ENCODE assay signal across 10 mouse cellular contexts in the genomic region with DNA sequence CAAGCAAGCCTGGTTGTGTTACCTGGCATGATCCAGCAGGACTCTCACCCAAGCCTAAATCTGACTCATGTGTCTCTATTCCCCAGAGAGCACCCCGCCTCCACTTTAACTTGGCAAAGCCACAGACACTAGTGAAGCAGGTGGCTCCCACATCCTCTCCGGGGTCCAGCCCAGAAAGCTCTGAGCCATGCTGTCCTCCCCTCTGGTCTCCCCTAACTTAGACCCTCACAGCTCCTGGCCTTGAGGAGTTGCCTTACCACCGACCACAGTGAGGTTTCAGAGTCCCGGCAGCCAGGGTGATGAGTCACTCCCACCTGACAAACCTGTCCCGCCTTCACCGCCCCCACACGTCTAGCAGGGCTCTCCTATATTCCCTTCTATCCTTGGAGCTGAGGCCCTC. TPM values are rescaled to one million over a fixed set of nuclear protein-coding genes. Genes with fewer than 3 reads are reported as not detected.
DNase-seq lines count a peak whose midpoint lies in the region; ATAC-seq lines count a peak whose summit lies in the region.
"Had no signal": no experiment of that assay in that cellular context is flagged by ENCODE, and none has a peak within 500 bp of the region (broad histone marks: within the 10 kb centered on the region; RNA-seq: fewer than 3 reads in every experiment).

No protein-coding gene starts in this region.

- H3K36me3 ChIP-seq in forebrain, embryonic 11.5 days (ENCODE audit: control insufficient read depth, insufficient read depth, low read length): no peaks in the 10 kb centered on the region
- H3K36me3 ChIP-seq: neural tube, embryonic 13.5 days had no signal

- H3K4me1 ChIP-seq in forebrain, embryonic 11.5 days (replicated peaks; ENCODE audit: control insufficient read depth, insufficient read depth, low read length): peaks cover 3% of the 10 kb centered on the region; the same call in 1 of the 2 replicates

- no peaks in the 10 kb centered on the region for H3K9me3 ChIP-seq in forebrain, embryonic 11.5 days (ENCODE audit: control insufficient read depth, low read length)
- H3K9me3 ChIP-seq: neural tube, embryonic 13.5 days had no signal

- no peak overlapping the region for H3K4me3 ChIP-seq in forebrain, embryonic 11.5 days (ENCODE audit: low read depth, low read length)
- H3K4me3 ChIP-seq: neural tube, embryonic 13.5 days had no signal

- no peak overlapping the region for H3K9ac ChIP-seq in forebrain, embryonic 11.5 days (ENCODE audit: low read length)
- H3K9ac ChIP-seq: lung, embryonic 14.5 days; neural tube, embryonic 13.5 days had no signal

- intact Hi-C loops in heart, postnatal 36 days (cut with DNase I): loop anchor here (10.0 kb wide), 1 partner anchor 571 kb away; no protein-coding TSS in a partner anchor

- no peak overlapping the region for H3K27ac ChIP-seq in forebrain, embryonic 11.5 days (ENCODE audit: low read depth, low read length)
- H3K27ac ChIP-seq: neural tube, embryonic 13.5 days had no signal

- WGBS in forebrain, embryonic 11.5 days: 82% methylated on average over 7 of the region's 7 CpGs

- no peak overlapping the region for H3K4me2 ChIP-seq in forebrain, embryonic 11.5 days (ENCODE audit: low read depth, low read length, severe bottlenecking)

- H3K27me3 ChIP-seq in forebrain, embryonic 11.5 days (ENCODE audit: control insufficient read depth, insufficient read depth, low read length): peaks cover 19% of the 10 kb centered on the region

- no peak for ATAC-seq in megakaryocyte, adult 5-6 weeks (ENCODE audit: poor library complexity, severe bottlenecking)
- ATAC-seq in forebrain, embryonic 11.5 days (replicated peaks; ENCODE audit: low FRiP score): no peak

- peak; percentile 96 for DNase-seq in heart, adult 11 months
- DNase-seq in heart, adult 8-10 months (ENCODE audit: low spot score): no peak
- DNase-seq in 3134 (ENCODE audit: extremely low read depth, insufficient read length, low spot score): peak; percentile 73
- DNase-seq in NIH3T3 (ENCODE audit: low read depth): peak; percentile 62
- peak; percentile 44 to 62 for DNase-seq in heart, postnatal 36 days
- no peak for DNase-seq in adrenal gland, postnatal 4 days (ENCODE audit: low spot score in 2 of 2)
- DNase-seq in forebrain, embryonic 11.5 days (ENCODE audit: low spot score): no peak
- DNase-seq: lung, embryonic 14.5 days had no signal

RNA-seq across cellular contexts. Expression of gene Jup, which starts 3.8 kb away (rescaled TPM):
- total RNA-seq in heart, adult 8-10 months (2022): 100 to 1,000 TPM; 224 to 279 (median 261) TPM
- 100 to 1,000 TPM; 252 to 272 TPM for total RNA-seq in heart, postnatal 36 days (2021)
- 100 to 1,000 TPM in 1 of 2 experiments, 10 to 100 TPM in 1; 99.0 to 109 TPM for total RNA-seq in adrenal gland, postnatal 4 days (2021)
- 3.5 and 3.9 TPM in 2 replicates for total RNA-seq in megakaryocyte, adult 5-6 weeks (2015)
- 1.5 and 5.1 TPM in 2 replicates for total RNA-seq in megakaryocyte, adult 5-6 weeks (2017)
- 33.3 and 35.5 TPM in 2 replicates for polyA plus RNA-seq in forebrain, embryonic 11.5 days (2014; fragmentation: Nextera tagmentation; extraction: Ambion mirVana)

RNA-seq across cellular contexts. Expression of gene P3h4, which starts 20.9 kb away (rescaled TPM):
- total RNA-seq in heart, adult 8-10 months (2022): 10 to 100 TPM; 13.7 to 19.4 (median 16.4) TPM
- 10 to 100 TPM; 16.3 to 18.2 TPM for total RNA-seq in heart, postnatal 36 days (2021)
- 10 to 100 TPM; 40.1 to 43.5 TPM for total RNA-seq in adrenal gland, postnatal 4 days (2021)
- not detected in 2 replicates for total RNA-seq in megakaryocyte, adult 5-6 weeks (2015)
- 0.08 TPM in 1 of 2 replicates, not detected in the other for total RNA-seq in megakaryocyte, adult 5-6 weeks (2017)
- 17.8 and 18.9 TPM in 2 replicates for polyA plus RNA-seq in forebrain, embryonic 11.5 days (2014; fragmentation: Nextera tagmentation; extraction: Ambion mirVana)

RNA-seq across cellular contexts. Expression of gene Fkbp10, which starts 21.8 kb away (rescaled TPM):
- 10 to 100 TPM in 1 of 4 experiments, 1 to 10 TPM in 3; 9.0 to 11.1 (median 9.0) TPM for total RNA-seq in heart, adult 8-10 months (2022)
- total RNA-seq in heart, postnatal 36 days (2021): 10 to 100 TPM; 12.9 to 13.4 TPM
- total RNA-seq in adrenal gland, postnatal 4 days (2021): 10 to 100 TPM; 65.3 to 68.6 TPM
- 0.09 TPM in 1 of 2 replicates, not detected in the other for total RNA-seq in megakaryocyte, adult 5-6 weeks (2015)
- not detected in 2 replicates for total RNA-seq in megakaryocyte, adult 5-6 weeks (2017)
- polyA plus RNA-seq in forebrain, embryonic 11.5 days (2014; fragmentation: Nextera tagmentation; extraction: Ambion mirVana): 36.6 and 41.2 TPM in 2 replicates

RNA-seq across cellular contexts. Expression of gene Hap1, which starts 37.8 kb away (rescaled TPM):
- total RNA-seq in heart, adult 8-10 months (2022): 1 to 10 TPM; 1.0 to 2.5 (median 2.0) TPM
- total RNA-seq in heart, postnatal 36 days (2021): 1 to 10 TPM; 1.6 to 1.8 TPM
- 100 to 1,000 TPM; 106 to 110 TPM for total RNA-seq in adrenal gland, postnatal 4 days (2021)
- not detected in 2 replicates for total RNA-seq in megakaryocyte, adult 5-6 weeks (2015)
- not detected in 2 replicates for total RNA-seq in megakaryocyte, adult 5-6 weeks (2017)
- polyA plus RNA-seq in forebrain, embryonic 11.5 days (2014; fragmentation: Nextera tagmentation; extraction: Ambion mirVana): 39.0 and 46.1 TPM in 2 replicates

RNA-seq across cellular contexts. Expression of gene Nt5c3b, which starts 47.9 kb away (rescaled TPM):
- total RNA-seq in heart, adult 8-10 months (2022): 10 to 100 TPM; 18.8 to 28.0 (median 25.2) TPM
- 10 to 100 TPM; 29.7 to 29.8 TPM for total RNA-seq in heart, postnatal 36 days (2021)
- 10 to 100 TPM; 82.4 to 84.5 TPM for total RNA-seq in adrenal gland, postnatal 4 days (2021)
- total RNA-seq in megakaryocyte, adult 5-6 weeks (2015): 8.8 and 9.8 TPM in 2 replicates
- 7.3 and 9.6 TPM in 2 replicates for total RNA-seq in megakaryocyte, adult 5-6 weeks (2017)
- polyA plus RNA-seq in forebrain, embryonic 11.5 days (2014; fragmentation: Nextera tagmentation; extraction: Ambion mirVana): 104 and 115 TPM in 2 replicates

Comparison
In these comparisons a context has a peak if more than half of its experiments do, and no peak if none do; other contexts are left out.
1. DNase-seq: peak in heart, adult 11 months (single experiment), 3134 (single experiment), NIH3T3 (single experiment) and heart, postnatal 36 days (2 of 2); none in heart, adult 8-10 months (single experiment), adrenal gland, postnatal 4 days (0 of 2) and forebrain, embryonic 11.5 days (single experiment).
2. RNA of gene Jup, which starts 3.8 kb away (total RNA-seq): 252 to 272 TPM in heart, postnatal 36 days, 224 to 279 TPM in heart, adult 8-10 months and 99.0 to 109 TPM in adrenal gland, postnatal 4 days; 1.5 to 5.1 TPM in megakaryocyte, adult 5-6 weeks; every median in the first group is over 10 times any median in the second.
3. RNA of gene P3h4, which starts 20.9 kb away (total RNA-seq): 40.1 to 43.5 TPM in adrenal gland, postnatal 4 days, 16.3 to 18.2 TPM in heart, postnatal 36 days and 13.7 to 19.4 TPM in heart, adult 8-10 months; 0.08 TPM in megakaryocyte, adult 5-6 weeks; every median in the first group is over 10 times any median in the second.
4. RNA of gene Fkbp10, which starts 21.8 kb away (total RNA-seq): 65.3 to 68.6 TPM in adrenal gland, postnatal 4 days, 12.9 to 13.4 TPM in heart, postnatal 36 days and 9.0 to 11.1 TPM in heart, adult 8-10 months; 0.09 TPM in megakaryocyte, adult 5-6 weeks; every median in the first group is over 4 times any median in the second.